Mouse (Mus musculus): ENCODE measurements around the gene Myh1.

Gene Myh1

GRCm38 (mm10) chr11:67199752-67200151 lies at the start of gene Myh1:
Gene Myh1, plus strand, starts transcription at chr11:67200052.
- no peak for DNase-seq (ENCODE audit: low read depth, low spot score)

- DNase-seq (ENCODE audit: low read depth, low spot score) = peak; percentile 60
These were observed 49.6 kb upstream of the Myh1 start for GRCm38 (mm10) chr11:67150237-67150636.

GRCm38 (mm10) chr11:67151159-67151558 lies 48.7 kb upstream of the Myh1 start:
- DNase-seq (ENCODE audit: low read depth, low spot score) = no peak

GRCm38 (mm10) chr11:67151651-67152630 lies 47.9 kb upstream of the Myh1 start:
- peak; percentile 30 for DNase-seq (ENCODE audit: low read depth, low spot score)

GRCm38 (mm10) chr11:67153123-67153522 lies 46.7 kb upstream of the Myh1 start:
- no peak for DNase-seq (ENCODE audit: low read depth, low spot score)

- DNase-seq (ENCODE audit: low read depth, low spot score) = no peak
These were observed 46.0 kb upstream of the Myh1 start for GRCm38 (mm10) chr11:67153843-67154242.

- DNase-seq (ENCODE audit: low read depth, low spot score) = no peak
These were observed 44.2 kb upstream of the Myh1 start for GRCm38 (mm10) chr11:67155650-67156049.

- no peak for DNase-seq (ENCODE audit: low read depth, low spot score)
These were observed 39.7 kb upstream of the Myh1 start for GRCm38 (mm10) chr11:67160131-67160530.

GRCm38 (mm10) chr11:67163701-67164100 lies 36.2 kb upstream of the Myh1 start:
- DNase-seq (ENCODE audit: low read depth, low spot score) = no peak

GRCm38 (mm10) chr11:67164851-67165250 lies 35.0 kb upstream of the Myh1 start:
- no peak for DNase-seq (ENCODE audit: low read depth, low spot score)

- no peak for DNase-seq (ENCODE audit: low read depth, low spot score)
These were observed 30.6 kb upstream of the Myh1 start for GRCm38 (mm10) chr11:67169301-67169700.

GRCm38 (mm10) chr11:67170727-67171126 lies 29.1 kb upstream of the Myh1 start, which contains the start of gene Myh2:
Gene Myh2, plus strand, starts transcription at chr11:67171027.
- DNase-seq (ENCODE audit: low read depth, low spot score) = no peak

GRCm38 (mm10) chr11:67172439-67172838 lies 27.4 kb upstream of the Myh1 start:
- DNase-seq (ENCODE audit: low read depth, low spot score) = no peak

GRCm38 (mm10) chr11:67176376-67176775 lies 23.5 kb upstream of the Myh1 start:
- DNase-seq (ENCODE audit: low read depth, low spot score) = no peak

- DNase-seq (ENCODE audit: low read depth, low spot score) = no peak
These were observed 9.5 kb upstream of the Myh1 start for GRCm38 (mm10) chr11:67190316-67190715.

- DNase-seq (ENCODE audit: low read depth, low spot score) = no peak
These were observed 9.0 kb upstream of the Myh1 start for GRCm38 (mm10) chr11:67190814-67191213.

- peak; percentile 27 for DNase-seq (ENCODE audit: low read depth, low spot score)
These were observed 8.4 kb upstream of the Myh1 start for GRCm38 (mm10) chr11:67191496-67191895.

- DNase-seq (ENCODE audit: low read depth, low spot score) = no peak
These were observed 531 bp upstream of the Myh1 start for GRCm38 (mm10) chr11:67199321-67199720.

- no peak for DNase-seq (ENCODE audit: low read depth, low spot score)
These were observed 4.9 kb downstream of the Myh1 start for GRCm38 (mm10) chr11:67204766-67205165.

- DNase-seq (ENCODE audit: low read depth, low spot score) = no peak
These were observed 22.0 kb downstream of the Myh1 start for GRCm38 (mm10) chr11:67221803-67222202.

GRCm38 (mm10) chr11:67224466-67224865 lies 24.6 kb downstream of the Myh1 start:
- DNase-seq (ENCODE audit: low read depth, low spot score) = no peak

GRCm38 (mm10) chr11:67228731-67229130 lies 28.9 kb downstream of the Myh1 start:
- DNase-seq (ENCODE audit: low read depth, low spot score) = no peak

- no peak for DNase-seq (ENCODE audit: low read depth, low spot score)
These were observed 29.3 kb downstream of the Myh1 start for GRCm38 (mm10) chr11:67229166-67229565.

Measured in R1 (cell line).